Mouse (Mus musculus) cerebellum, adult 2 months (tissue): ENCODE measurements around the gene Hdhd3.

Experiments
- CTCF ChIP-seq: fragments of 200-500 bp; IDR thresholded peaks from 2 replicates; pipeline ENCODE4 v1.5.1; 2011; ENCODE audit warnings: low read depth, mild to moderate bottlenecking, control low read depth, low read length, moderate library complexity, borderline replicate concordance; ENCODE audit not compliant: insufficient read depth
- POLR2A ChIP-seq: fragments of 200-500 bp; IDR thresholded peaks from 2 replicates; pipeline ENCODE4 v1.6.1; 2011; ENCODE audit warnings: low read length, control low read depth, borderline replicate concordance; ENCODE audit not compliant: insufficient read depth

GRCm38 (mm10) chr4:62487914-62488313, 15.4 kb downstream of the Hdhd3 start:
- no peak for TF ChIP-seq CTCF
- no peak for TF ChIP-seq POLR2A
